Mouse (Mus musculus) C2C12 (cell line): ENCODE results near the gene Spg7. TPM values are rescaled to one million over a fixed set of nuclear protein-coding genes. Genes with fewer than 3 reads are reported as not detected.

Experiments
- H3K27me3 ChIP-seq: one replicate; pipeline ENCODE4 v1.6.1; 2011; ENCODE audit not compliant: control insufficient read depth, insufficient read depth, insufficient read length
- H3K36me3 ChIP-seq: one replicate; pipeline ENCODE4 v1.6.1; 2011; ENCODE audit not compliant: control insufficient read depth, insufficient read depth
- H3K4me3 ChIP-seq: one replicate; pipeline ENCODE4 v1.5.1; 2011; ENCODE audit warnings: mild to moderate bottlenecking, control low read depth; ENCODE audit not compliant: poor library complexity, insufficient read depth, severe bottlenecking
- H3K79me2 ChIP-seq: one replicate; pipeline ENCODE4 v1.6.1; 2011; ENCODE audit not compliant: control insufficient read depth, insufficient read depth
- H3K79me3 ChIP-seq: one replicate; pipeline ENCODE4 v1.6.1; 2011; ENCODE audit warnings: low read depth, control low read depth
- H3ac ChIP-seq: one replicate; pipeline ENCODE3; 2011; ENCODE audit warnings: low read depth; ENCODE audit not compliant: control insufficient read depth, insufficient read length
- CEBPB ChIP-seq: IDR thresholded peaks from one replicate; pipeline ENCODE4 v1.6.1; 2011; ENCODE audit warnings: low read depth, mild to moderate bottlenecking, control low read depth, moderate library complexity
- CTCF ChIP-seq: IDR thresholded peaks from one replicate; pipeline ENCODE4 v1.5.1; 2011; ENCODE audit not compliant: control insufficient read depth, insufficient read depth, insufficient read length
- FOSL1 ChIP-seq: IDR thresholded peaks from one replicate; pipeline ENCODE4 v1.8.0; 2011; ENCODE audit warnings: mild to moderate bottlenecking, low read length; ENCODE audit not compliant: poor library complexity, insufficient read depth, severe bottlenecking
- MAX ChIP-seq: IDR thresholded peaks from one replicate; pipeline ENCODE4 v1.6.1; 2011; ENCODE audit warnings: mild to moderate bottlenecking, control low read depth
- MYOD1 ChIP-seq: IDR thresholded peaks from one replicate; pipeline ENCODE4 v1.6.1; 2011; ENCODE audit warnings: low read depth; ENCODE audit not compliant: control insufficient read depth, insufficient read length
- MYOG ChIP-seq: IDR thresholded peaks from one replicate; pipeline ENCODE4 v1.6.1; 2011; ENCODE audit not compliant: control insufficient read depth, insufficient read length; ENCODE audit errors: extremely low read depth
- USF1 ChIP-seq: IDR thresholded peaks from one replicate; pipeline ENCODE4 v1.6.1; 2011; ENCODE audit warnings: low read depth, mild to moderate bottlenecking, control low read depth, moderate library complexity
- polyA plus RNA-seq: library from polyadenylated mRNA; unstranded; fragments of >200 nt; fragmentation: generic; extraction: Trizol; gene quantifications from one replicate; pipeline ENCODE4 v1.2.1, GENCODE M21; 2012; ENCODE audit warnings: missing spikeins

Spg7 gene
- polyA plus RNA-seq, 1 experiment: 57.4 TPM

GRCm38 (mm10) chr8:123131041-123131440, 68.3 kb downstream of the Spg7 start:
- Histone ChIP-seq H3K79me2 (no peaks in the 10 kb centered on the region), H3ac (no peak overlapping the region), H3K79me3 (no peaks in the 10 kb centered on the region), H3K27me3 (no peaks in the 10 kb centered on the region), H3K4me3 (no peak overlapping the region), H3K36me3 (no peaks in the 10 kb centered on the region)
- TF ChIP-seq MAX (no peak), MYOG (no peak), CEBPB (no peak), FOSL1 (no peak), MYOD1 (no peak), USF1 (no peak), CTCF (no peak)

- H3K27me3 ChIP-seq: no peaks in the 10 kb centered on the region
- H3K4me3 ChIP-seq: no peak overlapping the region
- no peaks in the 10 kb centered on the region for H3K79me2 ChIP-seq
- H3K79me3 ChIP-seq: no peaks in the 10 kb centered on the region
- no peak overlapping the region for H3ac ChIP-seq
- TF ChIP-seq CTCF (no peak), MYOD1 (no peak), FOSL1 (no peak), MYOG (no peak), USF1 (no peak), MAX (no peak), CEBPB (no peak)
- no peaks in the 10 kb centered on the region for H3K36me3 ChIP-seq
Observed at GRCm38 (mm10) chr8:123132953-123133352, 70.2 kb downstream of the Spg7 start.

GRCm38 (mm10) chr8:123134149-123134713, 71.5 kb downstream of the Spg7 start:
- no peaks in the 10 kb centered on the region for H3K79me3 ChIP-seq
- H3K79me2 ChIP-seq: no peaks in the 10 kb centered on the region
- TF ChIP-seq MYOD1 (no peak), CTCF (no peak), CEBPB (no peak), FOSL1 (no peak), USF1 (no peak), MYOG (no peak), MAX (no peak)
- H3ac ChIP-seq: no peak overlapping the region
- H3K27me3 ChIP-seq: no peaks in the 10 kb centered on the region
- no peaks in the 10 kb centered on the region for H3K36me3 ChIP-seq
- no peak overlapping the region for H3K4me3 ChIP-seq

GRCm38 (mm10) chr8:123135406-123135805, 72.7 kb downstream of the Spg7 start:
- Histone ChIP-seq H3ac (no peak overlapping the region), H3K27me3 (no peaks in the 10 kb centered on the region), H3K4me3 (no peak overlapping the region), H3K79me3 (no peaks in the 10 kb centered on the region), H3K36me3 (no peaks in the 10 kb centered on the region), H3K79me2 (no peaks in the 10 kb centered on the region)
- no peak for TF ChIP-seq MYOD1
- no peak for TF ChIP-seq MAX
- TF ChIP-seq MYOG: no peak
- no peak for TF ChIP-seq CEBPB
- TF ChIP-seq USF1: no peak
- TF ChIP-seq FOSL1: no peak
- no peak for TF ChIP-seq CTCF

- no peak overlapping the region for H3K4me3 ChIP-seq
- no peaks in the 10 kb centered on the region for H3K79me2 ChIP-seq
- H3K27me3 ChIP-seq: no peaks in the 10 kb centered on the region
- no peak overlapping the region for H3ac ChIP-seq
- H3K79me3 ChIP-seq: no peaks in the 10 kb centered on the region
- TF ChIP-seq MYOD1: no peak
- TF ChIP-seq CTCF: no peak
- no peak for TF ChIP-seq FOSL1
- TF ChIP-seq MAX: no peak
- TF ChIP-seq CEBPB: no peak
- TF ChIP-seq USF1: no peak
- TF ChIP-seq MYOG: no peak
- H3K36me3 ChIP-seq: no peaks in the 10 kb centered on the region
Observed at GRCm38 (mm10) chr8:123135806-123136205, 73.1 kb downstream of the Spg7 start.
